Mouse (Mus musculus): ENCODE data around the gene Ccdc172.

The Ccdc172 gene

DNA sequence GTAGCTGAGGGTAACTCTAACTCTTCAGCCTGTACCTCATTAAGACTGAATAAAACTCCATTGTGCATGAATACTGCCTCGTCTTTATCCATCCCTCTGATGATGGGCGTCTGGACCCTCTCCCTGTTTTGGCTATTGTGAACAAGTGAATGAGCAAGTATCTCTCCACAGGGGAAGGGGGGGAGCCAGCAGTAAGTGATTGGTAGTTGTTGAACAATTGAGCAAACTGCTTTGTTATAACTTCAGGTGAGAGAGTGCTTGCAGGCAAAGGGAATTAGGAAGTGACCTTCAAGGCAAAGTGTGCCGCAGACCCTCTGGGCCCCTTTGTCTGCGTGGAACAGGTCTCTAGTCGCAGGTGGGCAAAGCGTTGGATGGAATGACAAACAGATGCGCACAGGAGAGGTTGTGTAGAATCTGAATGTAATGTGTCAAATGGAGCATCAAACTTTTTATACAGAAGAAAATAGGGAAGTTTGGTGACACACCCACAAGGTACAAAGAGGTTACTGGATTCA is 50.6 kb downstream of the Ccdc172 start:
- in situ Hi-C loops (cut with MboI, MseI): loop anchor here (10.0 kb wide), 1 partner anchor 268 kb away; no protein-coding TSS in a partner anchor

DNA sequence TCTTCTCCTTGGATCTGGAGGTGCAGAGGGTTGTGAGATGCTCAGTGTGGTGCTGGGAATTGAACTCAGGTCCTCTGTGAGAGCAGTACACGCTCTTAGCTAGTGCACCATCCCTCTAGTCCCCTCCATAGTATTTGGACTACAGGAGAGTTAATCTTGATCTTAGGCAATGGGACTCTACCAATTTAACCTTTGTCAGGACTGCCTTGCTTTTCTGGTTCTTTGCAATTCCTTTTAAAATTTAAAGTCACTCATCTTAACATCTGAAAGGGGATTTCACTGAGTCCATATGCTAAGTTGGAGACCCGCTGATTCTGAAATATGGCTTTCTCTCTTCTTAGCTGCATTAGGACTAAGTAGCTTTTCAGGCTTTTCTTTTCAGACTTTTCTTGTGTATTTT is 59.8 kb downstream of the Ccdc172 start:
- in situ Hi-C loops (cut with MboI, MseI): no loop called here

DNA sequence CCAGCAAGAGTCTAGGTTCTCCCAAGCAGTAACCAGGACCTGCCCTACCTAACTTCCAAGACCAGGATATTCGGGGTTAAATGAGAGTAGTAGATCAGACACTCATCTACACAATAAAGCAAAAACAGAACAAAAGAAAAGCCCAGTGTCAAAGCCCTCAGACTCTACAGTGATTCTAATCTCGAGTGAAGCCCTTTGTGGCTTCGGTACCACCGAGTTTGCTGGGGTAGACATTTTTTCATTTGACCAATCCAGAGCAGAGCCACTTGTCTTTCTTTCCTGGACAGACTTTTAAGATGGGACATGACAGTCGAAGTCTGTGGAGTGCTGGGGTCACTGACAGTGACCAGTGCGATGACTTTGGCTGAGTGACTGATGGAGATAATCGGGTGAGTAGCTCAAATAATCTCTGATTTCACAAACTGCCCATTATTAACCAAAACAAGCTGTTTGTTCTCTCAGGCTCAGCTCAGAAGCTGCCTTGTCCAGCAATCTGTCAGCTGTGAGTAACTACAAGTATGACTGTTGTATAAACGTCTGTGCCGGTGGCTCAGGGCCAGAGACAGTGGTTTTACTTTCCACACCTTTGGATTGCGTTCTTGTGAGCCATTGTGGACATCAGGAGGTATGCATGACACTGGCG is 60.8 kb downstream of the Ccdc172 start:
- in situ Hi-C loops (cut with MboI, MseI): no loop called here

DNA sequence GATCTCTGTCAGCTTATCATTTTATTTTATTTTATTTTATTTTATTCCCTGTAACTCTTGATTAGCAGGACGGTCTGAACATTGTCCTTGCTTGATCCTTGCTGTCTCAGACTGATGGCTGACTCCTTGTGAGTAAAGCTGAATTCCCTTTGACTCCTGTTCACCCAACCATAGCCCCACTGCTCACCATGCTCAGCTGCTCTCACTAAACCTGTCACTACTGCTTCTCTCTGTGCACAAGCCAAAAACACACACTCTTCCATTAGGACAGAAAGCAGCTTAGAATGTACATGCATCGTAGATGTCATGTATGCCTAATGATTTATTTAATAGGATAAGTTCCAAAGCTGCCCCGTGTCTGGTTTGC is 61.3 kb downstream of the Ccdc172 start:
- in situ Hi-C loops (cut with MboI, MseI): no loop called here

DNA sequence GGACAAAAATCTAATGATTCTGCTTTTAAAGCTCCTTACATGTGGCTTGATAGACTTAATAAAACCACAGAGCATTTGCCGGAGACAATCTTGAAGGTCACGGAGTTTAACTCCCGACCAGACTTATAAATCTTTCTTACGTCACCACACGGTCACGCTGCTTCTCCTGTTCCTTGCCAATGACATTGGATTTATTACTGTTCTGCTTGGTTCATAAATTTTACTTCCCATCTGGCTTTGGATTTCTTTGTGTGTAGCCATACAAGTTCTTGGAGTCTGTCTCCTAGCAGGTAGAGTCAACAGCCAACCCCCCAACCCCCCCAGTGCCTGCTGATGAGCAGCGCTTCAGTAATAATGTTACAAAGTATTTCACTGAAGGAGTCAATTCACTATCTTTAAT is 70.2 kb downstream of the Ccdc172 start:
- in situ Hi-C loops (cut with MboI, MseI): no loop called here

DNA sequence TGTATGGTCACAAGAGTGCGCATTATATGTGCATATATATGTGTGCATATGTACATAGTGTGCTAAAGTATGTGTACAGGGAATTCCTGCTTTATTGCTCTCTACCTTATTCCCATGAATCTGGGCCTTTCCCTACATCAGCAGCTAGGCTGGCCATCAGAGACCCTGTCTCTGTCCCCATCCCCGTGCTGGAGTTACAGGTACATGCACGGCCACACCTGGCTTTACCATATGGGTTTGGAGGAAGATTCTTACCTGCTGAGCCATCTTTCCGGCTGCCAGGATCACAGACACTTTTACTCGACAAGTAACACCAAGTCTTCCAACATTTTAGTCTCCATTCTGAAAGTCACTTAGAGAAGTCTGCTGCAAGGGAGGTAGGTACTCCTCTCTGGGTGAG is 71.2 kb downstream of the Ccdc172 start:
- in situ Hi-C loops (cut with MboI, MseI): no loop called here

DNA sequence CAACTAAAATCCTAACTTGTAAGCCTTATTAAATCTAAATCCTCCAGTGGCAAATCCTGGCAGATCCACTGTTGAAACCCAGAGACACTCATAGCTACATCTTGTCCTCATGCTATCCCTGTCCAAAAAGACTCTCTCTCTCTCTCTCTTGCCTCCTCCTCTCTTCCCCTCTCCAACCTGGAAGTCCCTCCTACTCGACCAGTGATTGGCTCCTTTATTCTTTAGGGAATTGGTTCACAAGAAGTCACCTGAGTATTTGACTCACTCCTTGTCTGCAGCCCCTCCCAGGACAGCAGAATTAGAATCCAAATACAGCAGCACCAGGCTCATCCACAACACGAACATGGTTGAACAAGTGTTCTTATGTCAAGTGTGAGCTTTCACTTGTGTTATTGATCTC is 74.3 kb downstream of the Ccdc172 start:
- in situ Hi-C loops (cut with MboI, MseI): no loop called here

DNA sequence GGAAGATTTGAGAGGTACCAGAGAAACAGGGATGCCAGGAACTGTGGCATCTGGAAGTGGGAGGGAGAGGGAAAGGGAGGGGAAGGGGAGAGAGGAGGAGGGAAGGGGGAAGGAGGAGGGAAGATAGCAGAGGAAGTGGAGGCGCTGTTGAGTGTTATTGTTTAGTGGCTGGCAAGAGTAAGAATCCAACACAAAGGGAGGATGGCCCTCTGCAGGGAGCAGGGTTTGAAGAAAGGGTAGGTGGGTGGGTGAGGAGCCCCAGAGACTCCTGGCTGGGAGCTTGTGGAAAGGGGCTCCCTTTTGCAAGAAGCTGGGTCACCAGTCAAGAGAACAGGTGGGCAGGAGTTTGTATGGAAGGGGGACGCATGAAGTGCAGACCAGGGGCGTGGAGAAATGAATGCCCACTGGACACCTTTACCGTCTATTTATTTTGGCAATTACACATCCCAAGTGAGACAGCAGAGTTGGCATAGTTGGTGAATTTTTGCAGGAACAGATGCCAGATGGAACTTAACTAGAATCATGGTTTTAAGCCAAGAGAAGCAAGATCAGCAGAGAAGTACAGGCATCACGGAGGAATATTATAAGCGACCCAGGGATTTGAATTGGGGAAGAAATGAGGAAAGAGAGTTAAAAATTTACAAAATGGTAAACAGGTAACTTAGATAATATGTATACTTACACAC is 78.6 kb downstream of the Ccdc172 start:
- in situ Hi-C loops (cut with MboI, MseI): no loop called here

DNA sequence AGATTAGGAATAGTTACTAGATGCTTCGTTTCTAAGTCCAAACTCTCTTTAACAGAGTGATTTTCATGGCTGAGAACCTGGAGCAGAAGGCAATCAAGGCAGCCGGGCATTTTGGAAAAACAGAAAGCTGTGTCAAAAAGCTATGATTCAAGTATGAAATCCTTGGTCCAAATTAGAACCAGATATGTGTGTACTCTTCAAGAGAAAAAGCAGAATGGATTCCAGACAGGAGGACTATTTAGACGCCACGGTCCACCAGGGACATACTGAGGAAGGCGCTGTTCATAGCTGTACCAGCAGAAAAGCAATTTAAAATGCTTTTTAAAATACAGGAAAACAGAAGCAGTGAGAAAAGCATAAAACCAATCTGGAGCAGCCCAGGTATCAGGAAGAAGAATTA is 88.6 kb downstream of the Ccdc172 start:
- in situ Hi-C loops (cut with MboI, MseI): no loop called here
